Mouse (Mus musculus) adrenal gland, adult 2 months (tissue): ENCODE measurements around the gene Fdxr. TPM values are rescaled to one million over a fixed set of nuclear protein-coding genes. Genes with fewer than 3 reads are reported as not detected.

Experiments
- DNase-seq: peaks from one replicate; pipeline ENCODE4 v3.0.0; 2021
- polyA plus RNA-seq: library from polyadenylated mRNA; depleted of rRNA; stranded (reverse); fragments of >200 nt; gene quantifications from 2 replicates; pipeline ENCODE4 v1.2.3, GENCODE M21; 2012
- total RNA-seq, 2 experiments: library from RNA; stranded (reverse); gene quantifications; 2 replicates each; pipeline ENCODE4 v1.2.3; 2021

The Fdxr gene
- total and polyA plus RNA-seq, 3 experiments: 1,196 to 2,178 (median 1,476) TPM

- DNase-seq: peak; percentile 57
These were observed 35.4 kb downstream of the Fdxr start for GRCm38 (mm10) chr11:115241402-115241801.

DNA sequence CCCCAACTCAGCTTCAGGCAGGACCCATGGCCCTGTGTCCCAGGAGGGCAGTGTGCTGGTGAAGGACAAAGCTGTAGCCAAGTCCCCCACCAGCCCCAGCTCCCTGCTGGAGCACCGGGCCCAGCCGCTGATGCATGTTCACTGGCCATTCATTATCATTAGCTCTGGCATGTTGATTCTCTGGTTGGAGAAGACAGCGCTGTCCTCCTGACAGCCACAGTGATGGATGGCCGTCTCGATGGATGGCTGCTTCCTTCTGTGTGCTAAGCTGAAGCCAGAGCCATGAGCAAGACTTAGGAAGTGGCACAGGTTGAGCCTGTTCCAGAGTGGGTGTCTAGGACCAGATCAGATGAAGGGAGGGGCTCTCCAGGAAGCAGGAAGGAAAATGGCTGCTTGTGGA lies 40.3 kb downstream of the Fdxr start:
- DNase-seq: no peak

DNA sequence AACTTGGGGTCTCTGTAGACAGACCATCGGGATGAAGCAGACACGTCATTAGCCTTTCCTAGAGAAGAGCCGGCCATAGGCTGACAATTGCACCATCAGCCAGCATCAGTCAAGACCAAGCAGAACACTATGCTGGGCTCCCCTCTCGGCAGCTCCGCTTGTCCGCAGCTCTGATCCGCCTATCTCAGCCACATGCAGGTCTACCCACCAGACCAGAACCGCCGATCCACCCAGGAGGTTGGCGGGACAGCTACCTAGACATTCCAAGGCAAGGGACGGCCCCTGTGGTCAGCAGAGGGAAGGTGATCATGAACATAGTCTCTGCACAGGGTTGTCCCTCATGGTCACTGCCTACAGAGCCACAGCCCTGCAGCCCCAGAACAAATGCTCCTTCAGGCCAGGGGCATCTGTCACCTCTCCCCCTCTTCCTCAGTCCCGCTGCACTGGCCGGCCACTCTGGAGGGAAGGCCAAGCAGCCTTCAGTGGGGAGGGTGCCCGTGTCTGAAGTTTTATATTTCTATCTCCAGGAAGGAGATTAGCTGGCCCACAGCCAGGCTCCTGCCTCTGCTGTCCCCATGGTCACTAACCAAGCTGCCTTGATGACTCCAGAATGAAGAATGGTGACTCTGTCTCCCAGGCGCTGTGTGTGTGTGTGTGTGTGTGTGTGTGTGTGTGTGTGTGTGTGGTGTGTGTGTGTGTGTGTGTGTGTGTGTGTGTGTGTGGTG lies 42.4 kb downstream of the Fdxr start:
- DNase-seq: peak; percentile 76

DNA sequence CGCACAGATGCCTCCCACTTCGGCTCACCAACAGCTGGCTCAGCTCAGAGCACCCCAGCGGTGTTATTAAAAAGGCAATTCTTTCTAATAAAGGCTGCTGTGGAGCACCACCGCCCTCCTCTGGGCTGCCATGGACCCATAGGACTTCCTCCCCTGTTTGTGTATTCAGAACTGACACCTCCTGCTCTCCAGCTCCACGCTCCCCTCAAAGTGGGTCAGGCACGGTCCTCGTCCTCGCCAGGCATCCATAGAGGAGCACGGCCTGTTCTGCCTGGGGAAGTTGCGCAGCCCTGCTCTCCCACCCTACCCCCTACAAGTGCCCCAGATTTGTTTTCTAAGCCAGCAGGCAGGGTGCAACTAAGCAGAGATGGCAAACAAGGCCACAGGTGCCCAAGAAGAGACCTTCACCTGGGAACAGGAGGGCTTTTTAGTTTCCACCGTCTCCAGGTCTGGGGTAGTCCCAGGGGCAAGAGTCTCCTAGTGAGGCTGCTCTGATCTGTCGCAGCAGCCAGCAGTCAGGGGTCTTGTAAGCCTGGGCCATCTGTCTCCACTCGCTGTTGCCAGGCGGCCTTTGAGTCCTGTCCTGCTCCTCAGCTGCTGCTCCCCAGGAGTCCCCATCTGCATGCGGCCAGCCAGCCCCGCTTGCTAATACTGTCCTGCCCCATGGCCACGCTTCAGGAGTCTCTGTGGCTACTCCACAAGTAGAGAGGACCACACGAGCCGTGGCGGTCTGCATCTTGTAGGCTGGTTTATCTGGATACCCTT lies 43.1 kb downstream of the Fdxr start:
- DNase-seq: no peak

DNA sequence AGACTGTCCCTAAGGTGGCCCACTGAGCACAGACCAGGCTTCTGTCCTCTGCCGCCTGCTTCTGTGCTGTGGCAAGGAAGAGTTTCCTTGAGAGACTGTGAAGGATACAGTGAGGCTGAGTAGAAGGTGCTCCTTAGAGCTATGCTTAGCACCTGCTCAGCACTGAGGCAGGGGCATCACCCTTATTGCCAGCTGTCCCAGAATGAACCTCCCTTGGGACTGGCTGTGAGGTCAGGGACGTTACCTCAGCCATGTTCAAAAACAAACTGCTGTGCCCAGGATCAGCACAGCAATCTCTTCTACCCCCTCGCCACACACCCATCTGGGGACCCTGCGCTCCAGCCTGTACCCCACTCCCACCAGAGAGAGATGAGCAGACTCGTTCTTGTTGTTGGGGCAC lies 44.0 kb downstream of the Fdxr start:
- no peak for DNase-seq

DNA sequence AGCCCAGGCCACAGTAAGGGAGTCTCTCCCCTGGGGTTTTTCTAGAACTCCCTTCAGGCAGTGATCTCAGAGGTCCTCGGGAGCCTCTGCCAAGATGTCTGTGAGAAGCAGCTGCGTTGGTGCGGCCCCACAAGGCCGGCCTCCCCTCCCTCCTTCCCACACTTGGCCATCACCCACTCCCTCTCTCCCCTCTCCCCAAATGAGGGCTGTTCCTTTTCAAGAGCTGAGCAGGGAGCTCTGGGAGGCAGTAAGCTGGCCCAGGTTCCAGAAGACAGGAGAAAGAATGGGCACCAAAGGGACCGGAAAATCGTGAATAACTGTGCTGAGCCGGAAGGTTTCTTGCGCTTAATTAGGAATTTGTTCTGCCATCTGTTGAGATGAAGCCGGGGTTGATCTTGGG lies 44.9 kb downstream of the Fdxr start:
- peak; percentile 27 for DNase-seq

GRCm38 (mm10) chr11:115231168-115231915 lies 45.5 kb downstream of the Fdxr start:
- DNase-seq: no peak

DNA sequence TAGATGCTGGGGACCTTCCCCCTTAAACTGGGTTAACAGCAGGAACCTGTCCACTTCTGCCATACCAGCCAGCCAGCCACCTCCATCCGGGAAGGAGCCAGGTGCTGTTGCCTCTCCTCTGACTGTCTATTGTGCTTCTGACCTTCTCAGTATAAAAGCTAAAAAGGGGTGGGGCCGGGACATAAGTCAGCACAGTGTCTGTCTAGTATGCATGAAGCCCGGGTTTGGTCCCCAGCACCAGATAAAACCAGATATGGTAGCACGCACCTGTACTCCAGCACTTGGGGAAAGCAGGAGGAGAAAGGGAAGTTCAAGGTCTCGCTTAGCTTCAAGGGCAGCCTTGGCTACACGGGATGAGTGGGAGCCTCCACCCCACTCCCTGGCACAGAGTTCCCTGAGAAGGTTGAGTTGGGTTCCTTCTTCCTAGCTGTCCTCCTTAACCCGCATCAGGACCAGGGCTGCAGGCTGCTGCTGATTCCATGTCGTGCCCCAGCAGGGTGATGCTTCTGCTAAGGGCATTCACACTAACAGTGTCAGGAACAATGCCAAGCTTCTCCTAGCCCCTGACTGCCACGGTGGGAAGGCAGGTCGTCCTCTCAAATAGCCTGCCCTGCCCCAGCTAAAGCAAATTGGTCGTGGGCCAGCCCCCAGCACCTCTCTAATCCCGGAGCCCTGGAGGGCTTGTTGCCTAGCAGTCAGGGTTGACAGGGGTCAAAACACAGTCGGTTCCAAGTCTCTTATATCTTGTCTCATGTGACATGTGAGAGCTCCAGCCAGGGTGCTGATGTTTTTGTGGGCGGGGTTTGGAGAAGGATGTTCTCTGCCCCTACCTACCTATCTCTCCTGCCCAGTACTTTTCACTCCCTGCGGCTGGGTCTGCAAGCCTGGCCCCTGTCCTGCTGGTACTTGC lies 47.6 kb downstream of the Fdxr start:
- peak; percentile 19 for DNase-seq

DNA sequence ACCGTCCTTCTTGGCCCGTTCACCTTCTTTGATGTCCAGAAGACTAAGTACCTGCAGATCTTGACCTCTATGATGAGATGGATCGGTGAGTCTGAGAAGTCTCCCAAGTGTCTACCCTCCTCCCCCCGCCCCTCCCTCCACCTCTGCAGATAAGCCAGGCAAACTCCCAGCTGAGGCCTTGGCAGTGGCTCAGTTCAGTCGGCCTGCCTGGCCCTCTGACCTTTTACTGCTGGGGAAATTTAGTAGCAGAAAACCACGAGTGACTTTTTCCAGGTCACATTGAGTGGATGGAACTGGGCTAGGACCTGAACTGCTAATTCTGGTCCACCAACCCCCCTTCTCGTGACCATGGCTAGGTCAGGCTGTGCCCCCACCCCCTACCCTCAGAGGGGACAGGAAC lies 48.4 kb downstream of the Fdxr start:
- peak; percentile 45 for DNase-seq

DNA sequence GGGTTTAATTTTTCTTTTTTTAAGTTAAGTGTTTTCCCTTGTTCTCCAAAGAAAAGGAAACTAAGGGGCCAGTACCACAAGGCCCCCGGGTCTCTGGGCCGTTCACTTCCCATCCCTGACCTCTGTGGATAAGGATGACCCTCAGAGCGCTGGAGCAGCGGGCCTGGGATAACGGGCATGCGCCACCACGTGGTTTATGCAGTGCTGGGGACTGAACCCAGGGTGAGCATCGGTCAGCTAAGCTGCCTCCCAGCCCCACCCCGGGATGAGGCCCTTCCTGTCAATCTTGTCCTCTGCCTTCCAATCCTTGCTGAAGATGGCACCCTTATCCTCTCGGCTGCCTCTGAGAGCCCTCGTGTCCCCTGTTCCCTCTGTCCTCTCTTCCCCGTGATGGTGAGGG lies 49.2 kb downstream of the Fdxr start:
- DNase-seq: no peak

DNA sequence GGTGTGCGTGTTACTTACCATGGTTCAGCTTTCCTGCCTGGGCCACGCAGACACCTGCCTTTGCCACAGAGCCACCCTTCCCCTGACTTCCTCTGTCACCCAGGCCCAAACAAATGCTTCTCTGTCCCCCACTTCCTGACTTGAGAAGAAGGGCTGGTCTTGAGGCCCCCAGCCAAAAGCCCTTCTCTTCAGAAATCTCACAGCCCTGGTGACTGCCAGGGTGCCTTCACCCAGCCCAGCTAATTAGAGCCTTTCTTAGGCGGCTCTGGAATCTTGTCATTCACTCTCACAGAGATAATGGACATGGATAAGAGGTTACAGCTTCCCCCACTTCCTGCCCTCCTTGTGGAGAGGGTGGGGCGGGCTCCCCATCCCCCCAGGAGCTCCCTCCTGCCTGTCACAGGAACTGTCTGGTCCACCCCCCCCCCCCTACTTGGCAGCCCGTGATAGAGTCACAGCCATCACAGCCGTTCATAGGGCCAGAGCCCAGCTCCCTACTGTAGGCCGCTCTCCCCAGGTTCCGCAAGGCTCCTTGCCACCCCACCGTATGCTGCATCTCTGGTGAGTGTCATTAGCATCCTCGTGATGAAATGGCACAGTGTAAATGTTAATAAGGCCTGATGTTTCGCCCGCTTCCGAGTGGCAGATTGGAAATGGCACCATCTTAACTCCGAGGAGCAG lies 49.9 kb downstream of the Fdxr start:
- DNase-seq: no peak

DNA sequence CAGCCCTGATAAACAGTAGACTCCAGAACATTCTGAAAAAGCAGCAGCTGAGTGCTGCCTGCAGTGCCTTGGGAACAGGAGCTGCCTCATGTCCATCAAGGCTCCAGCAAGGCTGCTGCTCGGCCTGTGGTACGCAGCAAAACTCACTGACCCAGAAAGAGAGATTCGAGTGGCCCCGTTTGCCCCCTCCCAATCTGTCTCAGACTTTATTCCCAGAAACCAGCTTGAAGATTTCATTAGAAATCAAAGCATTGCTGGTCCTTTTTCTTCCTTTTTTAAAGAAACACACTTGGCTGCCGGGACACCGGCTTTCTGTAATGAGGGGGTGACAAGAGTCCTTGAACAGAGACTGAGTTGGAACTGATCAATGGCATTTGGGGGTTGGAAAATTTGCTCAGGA lies 51.5 kb downstream of the Fdxr start:
- no peak for DNase-seq

GRCm38 (mm10) chr11:115224889-115225288 lies 52.0 kb downstream of the Fdxr start:
- DNase-seq: peak; percentile 52

- DNase-seq: peak; percentile 57
These were observed 53.0 kb downstream of the Fdxr start for GRCm38 (mm10) chr11:115223877-115224276.

DNA sequence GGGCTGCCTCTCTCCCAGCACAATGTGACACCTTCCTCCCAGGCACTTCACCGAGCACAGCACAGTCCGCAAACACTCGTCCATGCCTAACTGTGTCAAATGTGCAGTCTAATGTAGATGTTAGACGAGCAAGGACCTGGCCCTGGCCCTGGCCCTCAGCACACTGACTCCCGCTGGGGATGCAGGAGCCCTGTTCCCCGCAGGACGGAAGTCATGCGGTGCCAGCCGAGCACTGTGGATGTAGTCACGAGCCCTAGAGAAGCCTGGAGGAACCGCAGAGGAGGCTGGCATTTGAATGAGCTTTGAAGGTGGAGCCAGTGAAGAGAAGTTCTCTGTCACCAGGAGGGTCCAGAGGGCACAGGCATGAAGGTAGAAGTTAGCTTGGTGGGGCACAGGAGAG lies 53.4 kb downstream of the Fdxr start:
- no peak for DNase-seq

DNA sequence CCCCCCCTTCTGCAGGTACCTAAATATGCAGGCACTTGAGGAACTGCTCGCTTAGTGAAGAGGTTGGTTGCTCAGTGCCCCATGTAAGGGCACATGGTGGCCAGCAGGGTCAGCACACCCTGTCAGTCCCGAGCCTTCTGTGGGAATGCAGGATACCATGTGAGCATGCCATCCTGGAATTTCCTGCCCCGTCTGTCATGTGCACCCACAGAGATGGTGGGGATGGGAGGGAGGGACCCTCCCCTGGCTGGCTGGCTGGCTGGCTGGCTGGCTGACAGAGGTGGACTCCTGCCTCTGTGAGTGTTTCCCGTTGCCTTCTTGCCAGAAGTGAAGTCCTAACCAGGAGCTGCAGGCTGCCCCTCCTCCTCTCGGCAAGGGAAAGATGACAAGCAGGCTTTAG lies 54.3 kb downstream of the Fdxr start:
- no peak for DNase-seq

DNA sequence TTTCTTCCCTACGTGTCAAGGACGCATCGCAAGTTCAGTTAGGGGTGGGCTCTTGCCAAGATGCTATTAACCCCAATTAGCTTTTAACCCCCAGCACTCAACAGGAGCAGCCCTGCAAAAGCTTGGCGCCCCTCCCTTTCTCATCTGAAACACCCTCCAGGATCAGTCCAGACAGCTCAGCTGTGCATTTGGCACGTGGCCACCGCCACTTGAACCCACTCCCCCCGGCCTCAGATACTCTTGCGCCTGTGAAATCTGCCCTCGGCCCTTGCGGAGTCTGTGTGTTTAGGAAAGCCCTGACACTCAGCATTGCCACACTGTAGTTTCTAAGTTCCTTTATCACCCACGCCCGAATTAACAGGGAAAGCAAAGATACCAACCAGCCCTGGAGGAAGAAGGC lies 54.8 kb downstream of the Fdxr start:
- DNase-seq: no peak

GRCm38 (mm10) chr11:115219685-115220084 lies 57.2 kb downstream of the Fdxr start:
- no peak for DNase-seq

- DNase-seq: peak; percentile 63
These were observed 57.6 kb downstream of the Fdxr start for GRCm38 (mm10) chr11:115219263-115219662.
